Mouse (Mus musculus) midbrain, embryonic 16.5 days (tissue): ENCODE measurements around the gene Sept9. TPM values are rescaled to one million over a fixed set of nuclear protein-coding genes. Genes with fewer than 3 reads are reported as not detected.

Experiments used
- ATAC-seq: fragments of 200-750 bp; cut with Nextera tagmentation; 2 replicates; pipeline ENCODE4 v1.8.0; 2017; ENCODE audit warnings: moderate TSS enrichment
- H3K27ac ChIP-seq: fragments of 300-500 bp; sonication (generic); 2 replicates; pipeline ENCODE4 v1.5.1; 2014; ENCODE audit warnings: mild to moderate bottlenecking, low read length, mixed read lengths
- H3K27me3 ChIP-seq: fragments of 300-500 bp; sonication (generic); 2 replicates; pipeline ENCODE4 v1.6.1; 2014; ENCODE audit warnings: low read depth, low read length, mixed read lengths; ENCODE audit not compliant: control insufficient read depth, insufficient read depth
- H3K36me3 ChIP-seq: fragments of 300-500 bp; sonication (generic); 2 replicates; pipeline ENCODE4 v1.6.1; 2014; ENCODE audit warnings: mild to moderate bottlenecking, low read length, moderate library complexity, mixed read lengths; ENCODE audit not compliant: control insufficient read depth, insufficient read depth
- H3K4me1 ChIP-seq: fragments of 300-500 bp; sonication (generic); 2 replicates; pipeline ENCODE4 v1.6.1; 2014; ENCODE audit warnings: mild to moderate bottlenecking, low read length, mixed read lengths; ENCODE audit not compliant: control insufficient read depth, insufficient read depth
- H3K4me2 ChIP-seq: fragments of 300-500 bp; sonication (generic); 2 replicates; pipeline ENCODE4 v1.6.1; 2014; ENCODE audit warnings: mild to moderate bottlenecking, low read length, mixed read lengths
- H3K4me3 ChIP-seq: fragments of 300-500 bp; sonication (generic); 2 replicates; pipeline ENCODE4 v1.5.1; 2014; ENCODE audit warnings: low read depth, mild to moderate bottlenecking, low read length, moderate library complexity, mixed read lengths
- H3K9ac ChIP-seq: fragments of 300-500 bp; sonication (generic); 2 replicates; pipeline ENCODE4 v1.6.1; 2014; ENCODE audit warnings: low read depth, low read length, mixed read lengths
- H3K9me3 ChIP-seq: fragments of 300-500 bp; sonication (generic); replicated peaks from 2 replicates; pipeline ENCODE4 v1.6.1; 2014; ENCODE audit warnings: mild to moderate bottlenecking, low read length, mixed read lengths; ENCODE audit not compliant: control insufficient read depth, poor library complexity, severe bottlenecking
- WGBS: fragments of 180-500 bp; shearing (Covaris S2); extraction: QIAGEN DNeasy Blood & Tissue Kit; methylation state at CpG from one replicate; pipeline ENCODE4 v1.1.7; 2014; 5-methylcytosine and 5-hydroxymethylcytosine counted together
- polyA plus RNA-seq: library from polyadenylated mRNA; unstranded; fragments of >200 nt; fragmentation: Nextera tagmentation; extraction: Ambion mirVana; gene quantifications from 2 replicates; pipeline ENCODE4 v1.2.1, GENCODE M21; 2015

The Sept9 gene
- polyA plus RNA-seq, 1 experiment from 2014 or later = 103 TPM

GRCm38 (mm10) chr11:117220777-117221176, 21.3 kb downstream of the Sept9 start:
- 92% methylated on average over 8 of the region's 8 CpGs for WGBS
- H3K9me3 ChIP-seq = no peaks in the 10 kb centered on the region
- H3K27ac ChIP-seq = no peak overlapping the region
- no peaks in the 10 kb centered on the region for H3K4me1 ChIP-seq
- H3K9ac ChIP-seq = no peak overlapping the region
- H3K36me3 ChIP-seq = no peaks in the 10 kb centered on the region
- no peak overlapping the region for H3K4me3 ChIP-seq
- H3K4me2 ChIP-seq = no peak overlapping the region
- no peaks in the 10 kb centered on the region for H3K27me3 ChIP-seq
- no peak for ATAC-seq

- Histone ChIP-seq H3K4me3 (no peak overlapping the region), H3K4me1 (no peaks in the 10 kb centered on the region), H3K9ac (no peak overlapping the region), H3K36me3 (no peaks in the 10 kb centered on the region), H3K27ac (no peak overlapping the region), H3K27me3 (no peaks in the 10 kb centered on the region), H3K9me3 (no peaks in the 10 kb centered on the region), H3K4me2 (no peak overlapping the region)
- ATAC-seq = no peak
- 75% methylated on average over 6 of the region's 6 CpGs for WGBS
Observed at GRCm38 (mm10) chr11:117221182-117221581, 21.7 kb downstream of the Sept9 start.

- Histone ChIP-seq H3K4me2 (no peak overlapping the region), H3K36me3 (no peaks in the 10 kb centered on the region), H3K27ac (no peak overlapping the region), H3K4me3 (no peak overlapping the region), H3K9ac (no peak overlapping the region), H3K27me3 (no peaks in the 10 kb centered on the region), H3K9me3 (no peaks in the 10 kb centered on the region), H3K4me1 (no peaks in the 10 kb centered on the region)
- 73% methylated on average over 8 of the region's 8 CpGs for WGBS
- no peak for ATAC-seq
Observed at GRCm38 (mm10) chr11:117222899-117223298, 23.4 kb downstream of the Sept9 start.

DNA sequence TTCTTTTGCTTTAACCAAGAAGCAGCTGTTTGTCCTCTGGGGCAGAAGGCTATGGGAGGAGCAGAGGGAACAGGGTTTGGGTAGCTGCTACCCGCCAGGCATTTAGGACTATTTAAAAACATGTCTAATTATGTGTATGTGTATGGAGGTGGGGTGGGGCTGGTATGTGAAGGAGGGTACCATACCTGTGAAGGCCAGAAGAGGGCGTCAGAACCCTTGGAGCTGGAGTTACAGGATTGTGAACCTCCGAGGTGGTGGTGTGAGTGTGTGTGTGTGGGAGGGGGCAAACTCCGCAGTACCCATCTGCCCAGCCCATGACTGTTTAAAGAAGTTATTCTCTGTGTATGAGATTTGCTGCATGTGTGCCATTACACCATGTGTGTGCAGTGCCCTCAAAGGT, 25.3 kb downstream of the Sept9 start:
- no peak overlapping the region for H3K9ac ChIP-seq
- H3K27me3 ChIP-seq = no peaks in the 10 kb centered on the region
- no peaks in the 10 kb centered on the region for H3K36me3 ChIP-seq
- H3K27ac ChIP-seq = no peak overlapping the region
- WGBS = 58% methylated on average over 4 of the region's 4 CpGs
- H3K4me3 ChIP-seq = no peak overlapping the region
- H3K9me3 ChIP-seq = no peaks in the 10 kb centered on the region
- no peak overlapping the region for H3K4me2 ChIP-seq
- ATAC-seq = no peak
- no peaks in the 10 kb centered on the region for H3K4me1 ChIP-seq

- Histone ChIP-seq H3K4me2 (no peak overlapping the region), H3K4me1 (no peaks in the 10 kb centered on the region), H3K9ac (no peak overlapping the region), H3K4me3 (no peak overlapping the region), H3K9me3 (no peaks in the 10 kb centered on the region), H3K27me3 (no peaks in the 10 kb centered on the region), H3K36me3 (no peaks in the 10 kb centered on the region), H3K27ac (no peak overlapping the region)
- ATAC-seq = no peak
- 77% methylated on average over 15 of the region's 15 CpGs for WGBS
Observed at GRCm38 (mm10) chr11:117225531-117226213, 26.2 kb downstream of the Sept9 start.

DNA sequence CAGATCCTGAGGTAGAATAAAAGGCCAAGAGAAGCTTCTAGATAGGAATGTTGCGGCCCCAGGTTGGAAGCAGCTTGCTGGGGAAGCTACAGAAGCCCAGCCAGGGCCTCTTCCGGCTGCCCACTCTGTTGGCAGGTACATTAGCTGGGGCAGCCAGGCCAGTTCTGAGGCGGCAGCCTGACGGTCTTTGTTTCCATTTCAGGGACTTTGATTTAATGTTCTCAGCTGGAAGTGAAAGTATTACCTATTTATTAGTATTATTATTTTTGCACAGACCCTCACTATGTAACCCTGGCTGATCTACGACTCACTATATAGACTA, 26.7 kb downstream of the Sept9 start:
- Histone ChIP-seq H3K27ac (no peak overlapping the region), H3K9ac (no peak overlapping the region), H3K4me3 (no peak overlapping the region), H3K27me3 (no peaks in the 10 kb centered on the region), H3K36me3 (no peaks in the 10 kb centered on the region), H3K4me2 (no peak overlapping the region), H3K4me1 (no peaks in the 10 kb centered on the region), H3K9me3 (no peaks in the 10 kb centered on the region)
- ATAC-seq = no peak
- WGBS = 80% methylated on average over 5 of the region's 5 CpGs

- H3K4me3 ChIP-seq = no peak overlapping the region
- WGBS = 57% methylated on average over 10 of the region's 10 CpGs
- no peak for ATAC-seq
- H3K4me2 ChIP-seq = no peak overlapping the region
- no peaks in the 10 kb centered on the region for H3K27me3 ChIP-seq
- no peak overlapping the region for H3K27ac ChIP-seq
- H3K9me3 ChIP-seq = no peaks in the 10 kb centered on the region
- H3K9ac ChIP-seq = no peak overlapping the region
- H3K4me1 ChIP-seq = peaks cover 3% of the 10 kb centered on the region; the same call in 1 of the 2 replicates
- no peaks in the 10 kb centered on the region for H3K36me3 ChIP-seq
Observed at GRCm38 (mm10) chr11:117228139-117228538, 28.7 kb downstream of the Sept9 start.

GRCm38 (mm10) chr11:117231551-117231950, 32.1 kb downstream of the Sept9 start:
- H3K4me3 ChIP-seq = no peak overlapping the region
- no peaks in the 10 kb centered on the region for H3K9me3 ChIP-seq
- ATAC-seq = no peak
- H3K27ac ChIP-seq = no peak overlapping the region
- H3K27me3 ChIP-seq = no peaks in the 10 kb centered on the region
- WGBS = 58% methylated on average over 11 of the region's 11 CpGs
- H3K9ac ChIP-seq = no peak overlapping the region
- no peak overlapping the region for H3K4me2 ChIP-seq
- no peaks in the 10 kb centered on the region for H3K36me3 ChIP-seq
- peaks cover 6% of the 10 kb centered on the region; the same call in 1 of the 2 replicates for H3K4me1 ChIP-seq

GRCm38 (mm10) chr11:117232032-117232431, 32.6 kb downstream of the Sept9 start:
- Histone ChIP-seq H3K9ac (no peak overlapping the region), H3K27me3 (no peaks in the 10 kb centered on the region), H3K4me2 (peak overlapping the region; percentile 37), H3K4me1 (peaks cover 6% of the 10 kb centered on the region; the same call in 1 of the 2 replicates), H3K9me3 (no peaks in the 10 kb centered on the region), H3K4me3 (peak overlapping the region; percentile 18; the same call in 1 of the 2 replicates), H3K36me3 (no peaks in the 10 kb centered on the region), H3K27ac (no peak overlapping the region)
- WGBS = 24% methylated on average over 19 of the region's 19 CpGs
- no peak for ATAC-seq
